Mouse (Mus musculus) gonadal fat pad, adult 2 months (tissue): Measurements from ENCODE around the gene Ddr2. TPM values are rescaled to one million over a fixed set of nuclear protein-coding genes. Genes with fewer than 3 reads are reported as not detected.

Source experiments
- DNase-seq: peaks from one replicate; pipeline ENCODE4 v3.0.0-alpha.2; 2012; ENCODE audit warnings: low read depth
- polyA plus RNA-seq: library from polyadenylated mRNA; depleted of rRNA; stranded (reverse); fragments of >200 nt; gene quantifications from 2 replicates; pipeline ENCODE4 v1.2.3, GENCODE M21; 2012; rRNA removed

Gene Ddr2
- 25.4 and 27.3 TPM in 2 replicates for polyA plus RNA-seq

- DNase-seq, result no peak
These were observed at the start of gene Ddr2 for GRCm38 (mm10) chr1:170110516-170111332. Gene Ddr2 (minus strand): TSS chr1:170110762.

- DNase-seq, result no peak
These were observed 49.1 kb upstream of the Ddr2 start for GRCm38 (mm10) chr1:170159707-170160106.

GRCm38 (mm10) chr1:170155761-170156160, 45.2 kb upstream of the Ddr2 start:
- no peak for DNase-seq

- no peak for DNase-seq
These were observed 44.7 kb upstream of the Ddr2 start for GRCm38 (mm10) chr1:170155298-170155697.

- no peak for DNase-seq
These were observed 43.4 kb upstream of the Ddr2 start for GRCm38 (mm10) chr1:170153986-170154385.

GRCm38 (mm10) chr1:170152552-170152951, 42.0 kb upstream of the Ddr2 start:
- no peak for DNase-seq

- DNase-seq, result no peak
These were observed 40.3 kb upstream of the Ddr2 start for GRCm38 (mm10) chr1:170150870-170151269.

DNA sequence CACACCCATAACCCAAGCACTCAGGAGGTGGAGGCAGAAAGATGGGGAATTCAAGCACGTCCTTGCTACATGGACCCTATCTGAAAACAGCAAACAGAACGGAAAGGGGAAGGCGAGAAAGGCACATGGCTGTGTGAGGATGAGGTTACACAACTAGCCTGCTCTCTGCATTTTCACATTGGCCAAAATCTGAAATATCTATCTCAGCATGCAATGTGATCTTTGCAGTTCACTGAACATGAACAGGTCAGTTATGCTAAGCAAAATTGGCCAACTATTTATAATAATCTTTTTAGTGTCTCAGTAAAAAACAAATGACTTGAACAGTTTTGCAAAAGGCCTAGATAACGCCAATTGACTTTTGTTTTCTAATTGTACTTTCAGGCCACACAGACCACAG, 39.2 kb upstream of the Ddr2 start:
- no peak for DNase-seq

DNA sequence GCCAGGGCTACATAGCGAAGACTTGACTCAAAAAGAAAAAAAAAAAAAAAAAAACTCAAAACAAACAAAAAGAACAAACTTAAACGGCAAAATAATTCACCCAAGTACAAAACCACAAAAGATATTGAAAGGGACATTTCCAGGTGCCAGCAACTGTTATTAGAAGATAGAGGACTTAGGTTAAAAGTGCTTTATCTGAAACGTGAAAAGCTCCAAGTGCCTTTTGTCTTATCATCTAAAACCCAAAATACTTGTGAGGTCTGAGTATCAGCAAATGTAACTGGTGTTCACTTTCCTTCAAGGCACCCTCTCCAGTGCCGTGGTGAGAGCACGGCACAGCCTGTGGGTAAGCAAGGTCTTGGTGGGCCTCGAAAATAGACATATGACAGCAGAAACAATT, 38.0 kb upstream of the Ddr2 start:
- no peak for DNase-seq

DNA sequence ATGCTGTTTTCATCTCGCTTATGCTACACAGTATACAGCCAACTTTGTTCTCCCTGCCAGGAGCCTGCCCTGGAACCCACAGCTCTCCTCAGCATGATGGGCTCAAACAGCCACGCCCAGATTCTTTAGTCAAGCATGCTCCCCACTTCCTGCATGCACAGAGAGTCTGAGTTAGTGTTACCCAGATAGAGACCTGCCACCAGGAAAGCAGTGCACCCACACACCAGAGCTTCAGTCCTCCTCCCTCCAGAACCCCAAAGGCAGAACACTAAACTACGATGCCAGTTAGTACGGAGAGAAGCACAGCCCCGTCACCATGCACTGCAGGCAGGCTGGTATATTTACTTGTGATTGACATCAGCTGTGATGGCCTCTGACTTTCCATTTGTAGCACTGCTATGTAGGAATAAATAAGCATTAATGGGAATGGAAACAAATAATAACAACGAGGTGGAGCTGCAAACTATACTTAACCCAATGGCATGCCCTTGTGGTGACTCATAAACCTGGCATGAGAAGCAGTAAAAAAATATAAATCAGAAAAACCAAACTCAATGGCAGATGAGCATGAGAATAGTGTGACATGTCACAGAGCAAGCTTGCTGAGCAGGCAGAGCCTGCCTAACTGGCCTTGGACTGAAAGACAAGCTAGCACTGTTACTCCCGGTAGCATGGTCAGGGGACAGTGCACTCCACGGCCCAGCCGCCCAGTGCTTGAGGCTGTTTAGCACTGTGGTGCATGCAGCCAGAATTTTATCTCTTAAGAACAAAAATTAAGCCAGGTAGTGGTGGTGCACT, 37.3 kb upstream of the Ddr2 start:
- peak; percentile 38 for DNase-seq

DNA sequence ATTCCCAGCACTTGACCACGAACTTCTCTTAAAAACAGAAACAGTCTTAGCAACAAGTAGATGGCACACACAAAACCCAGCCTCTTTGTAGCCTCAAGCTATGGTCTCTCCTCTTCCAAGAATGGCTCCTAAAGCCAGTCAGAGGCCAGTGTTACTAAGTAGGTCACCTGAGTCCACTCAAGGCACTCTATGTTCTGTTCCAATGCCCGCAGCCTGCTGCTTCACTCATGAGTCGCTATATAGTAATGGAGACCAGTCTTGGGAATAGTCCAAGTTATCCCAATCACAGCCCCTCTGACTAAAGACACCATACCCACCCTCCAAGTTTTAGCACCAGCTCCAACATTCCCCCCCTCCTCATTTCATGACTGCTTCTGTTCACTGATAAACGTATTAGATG, 35.0 kb upstream of the Ddr2 start:
- no peak for DNase-seq

GRCm38 (mm10) chr1:170142256-170142871, 31.8 kb upstream of the Ddr2 start:
- no peak for DNase-seq

- no peak for DNase-seq
These were observed 31.1 kb upstream of the Ddr2 start for GRCm38 (mm10) chr1:170141626-170142025.

DNA sequence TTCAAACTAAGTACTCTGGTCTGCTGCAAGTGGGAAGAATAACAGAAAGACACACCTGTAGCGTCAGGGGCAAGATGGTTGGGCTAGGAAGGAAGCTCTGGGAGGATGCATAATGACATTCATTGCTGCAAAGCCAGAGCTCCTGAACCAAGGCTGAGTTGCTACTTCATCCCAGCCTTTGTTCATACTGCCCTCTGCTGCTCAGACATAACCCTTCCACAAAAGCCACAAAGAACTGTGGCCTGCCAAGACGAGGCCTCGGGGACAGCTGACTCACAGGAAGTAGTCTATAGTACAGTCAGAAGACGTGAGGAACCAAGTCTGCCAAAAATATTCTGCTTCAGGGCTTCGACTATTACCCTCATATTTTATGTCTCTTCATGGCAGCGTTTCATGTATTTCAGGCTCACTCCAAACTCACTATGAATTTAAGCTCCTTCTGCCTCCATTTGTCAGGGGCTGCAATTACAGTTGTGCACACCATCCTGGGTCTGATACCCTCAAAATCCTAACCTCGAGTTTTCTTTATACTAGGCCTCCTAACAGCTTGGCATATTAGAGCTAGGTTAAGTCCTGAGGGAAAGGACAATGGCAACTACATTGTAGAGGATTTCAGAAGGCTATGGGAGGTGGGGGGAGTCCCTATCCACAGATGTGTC, 25.9 kb upstream of the Ddr2 start:
- peak; percentile 65 for DNase-seq

- DNase-seq, result no peak
These were observed 23.7 kb upstream of the Ddr2 start for GRCm38 (mm10) chr1:170134264-170134663.

- DNase-seq, result no peak
These were observed 20.4 kb upstream of the Ddr2 start for GRCm38 (mm10) chr1:170130962-170131361.

- DNase-seq, result no peak
These were observed 14.1 kb upstream of the Ddr2 start for GRCm38 (mm10) chr1:170124644-170125043.

GRCm38 (mm10) chr1:170113616-170114015, 3.1 kb upstream of the Ddr2 start:
- no peak for DNase-seq

DNA sequence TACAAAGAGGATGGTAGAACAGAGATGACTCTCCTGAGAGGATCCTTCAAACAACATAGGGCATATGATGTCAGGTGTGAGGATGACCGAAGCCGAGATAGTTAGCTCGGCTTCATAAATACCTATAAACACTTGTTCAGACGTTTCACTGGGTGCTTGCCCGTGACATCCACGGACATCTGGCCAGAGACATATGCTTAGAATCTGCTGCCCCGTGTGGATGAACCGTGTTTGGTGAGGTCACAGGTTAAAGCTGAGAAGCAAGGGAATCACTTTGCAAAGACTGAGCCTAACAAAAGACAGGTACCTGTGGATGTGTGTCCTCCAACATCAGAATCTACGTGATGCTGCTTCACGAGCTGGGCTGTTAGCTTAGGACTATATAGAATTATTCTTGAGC, 1.7 kb upstream of the Ddr2 start:
- no peak for DNase-seq

GRCm38 (mm10) chr1:170111651-170112226, 1.2 kb upstream of the Ddr2 start:
- DNase-seq, result no peak

GRCm38 (mm10) chr1:170109776-170110515, 616 bp downstream of the Ddr2 start:
- DNase-seq, result no peak
